Mouse (Mus musculus): Measurements from ENCODE around the gene Vmn1r10.

GRCm38 (mm10) chr6:57066487-57066886 lies 42.8 kb upstream of the Vmn1r10 start, which contains the start of gene Vmn1r9:
- TF ChIP-seq GATA1 (IDR thresholded peaks at IDR 0.05; ENCODE audit: low read length) (no peak), TAL1 (IDR thresholded peaks at IDR 0.05; ENCODE audit: low read length) (no peak)

Measured in erythroblast, embryonic 14.5 days (primary cell).